ENCODE assay signal across 23 mouse cellular contexts in the genomic region with DNA sequence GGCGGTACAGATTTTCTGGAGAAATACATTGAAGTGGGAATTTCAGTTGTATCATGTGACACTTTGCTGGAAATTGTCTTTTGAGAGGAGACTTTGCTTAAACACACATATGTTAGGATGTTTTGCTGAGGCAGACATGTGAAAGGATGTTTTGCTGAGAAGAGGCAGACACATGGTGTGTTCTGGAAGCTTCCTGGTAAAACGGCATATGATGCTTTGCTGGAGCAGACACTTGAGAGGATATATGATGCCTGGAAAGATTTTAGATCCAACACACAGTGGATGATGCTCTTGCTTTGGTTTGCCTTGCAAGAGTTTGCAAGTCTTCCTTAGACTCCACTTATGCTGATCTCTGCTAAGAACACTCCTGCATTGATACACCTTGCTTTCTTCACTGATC.
A peak's percentile ranks its signal among the peaks of the same experiment; 100 is the strongest.
DNase-seq lines count a peak whose midpoint lies in the region; ATAC-seq and TF ChIP-seq lines count a peak whose summit lies in the region.
"Had no signal": no experiment of that assay in that cellular context is flagged by ENCODE, and none has a peak within 500 bp of the region (broad histone marks: within the 10 kb centered on the region; RNA-seq: fewer than 3 reads in every experiment).

No protein-coding gene starts in this region.

- no peak for ATAC-seq in forebrain, embryonic 14.5 days
- ATAC-seq in forebrain, embryonic 16.5 days = peak; percentile 52
- ATAC-seq in forebrain, embryonic 12.5 days (ENCODE audit: low FRiP score) = no peak
- ATAC-seq in forebrain, postnatal 0 days = peak; percentile 50
- no peak for ATAC-seq in forebrain, embryonic 15.5 days (replicated peaks)
- ATAC-seq: activated CD4-positive, CD25-positive, alpha-beta regulatory T cell, adult 4 months; CD4-positive, CD25-positive, alpha-beta regulatory T cell, adult 4 months; Patski had no signal

- peak; percentile 38 for DNase-seq in forebrain, embryonic 14.5 days (ENCODE audit: low spot score)
- DNase-seq in forebrain, embryonic 10.5 days (ENCODE audit: extremely low spot score, low spot score) = no peak
- DNase-seq in forebrain, postnatal 0 days = no peak
- DNase-seq in brain, embryonic 14.5 days (ENCODE audit: low read depth) = peak; percentile 53
- no peak for DNase-seq in kidney, adult 18-20 months
- DNase-seq: adrenal gland, adult 2 months; adrenal gland, adult 8-10 months; adrenal gland, postnatal 10 days; adrenal gland, postnatal 14 days; adrenal gland, postnatal 25 days; adrenal gland, postnatal 36 days; B cell, adult 2 months; cerebellum, adult 11 months; cerebellum, adult 11-12 months; cerebellum, adult 18-20 months had no signal

- H3K36me3 ChIP-seq in forebrain, embryonic 14.5 days (ENCODE audit: control insufficient read depth, insufficient read depth, low read length) = no peaks in the 10 kb centered on the region
- H3K36me3 ChIP-seq in forebrain, embryonic 10.5 days (replicated peaks) = no peaks in the 10 kb centered on the region
- H3K36me3 ChIP-seq in forebrain, embryonic 16.5 days (ENCODE audit: control insufficient read depth, insufficient read depth) = no peaks in the 10 kb centered on the region
- H3K36me3 ChIP-seq in forebrain, embryonic 12.5 days (replicated peaks) = no peaks in the 10 kb centered on the region
- no peaks in the 10 kb centered on the region for H3K36me3 ChIP-seq in forebrain, postnatal 0 days (ENCODE audit: insufficient read depth)
- no peaks in the 10 kb centered on the region for H3K36me3 ChIP-seq in forebrain, embryonic 15.5 days
- H3K36me3 ChIP-seq: G1E had no signal

- H3K27ac ChIP-seq in forebrain, embryonic 14.5 days (ENCODE audit: low read depth, low read length) = no peak overlapping the region
- no peak overlapping the region for H3K27ac ChIP-seq in forebrain, embryonic 10.5 days
- no peak overlapping the region for H3K27ac ChIP-seq in forebrain, embryonic 16.5 days (ENCODE audit: low read length)
- H3K27ac ChIP-seq in forebrain, embryonic 12.5 days = no peak overlapping the region
- H3K27ac ChIP-seq in forebrain, postnatal 0 days (ENCODE audit: low read depth, low read length) = no peak overlapping the region
- no peak overlapping the region for H3K27ac ChIP-seq in forebrain, embryonic 15.5 days (replicated peaks)

- no peak for TF ChIP-seq CTCF in forebrain, postnatal 0 days (IDR thresholded peaks at IDR 0.05; ENCODE audit: low read depth)
- no peak for TF ChIP-seq CTCF in brain, embryonic 14.5 days (IDR thresholded peaks at IDR 0.05; ENCODE audit: borderline replicate concordance, extremely low read depth, insufficient read depth, insufficient read length)

- WGBS in forebrain, embryonic 14.5 days = 84% methylated on average over 2 of the region's 2 CpGs
- 91% methylated on average over 2 of the region's 2 CpGs for WGBS in forebrain, embryonic 10.5 days
- WGBS in forebrain, embryonic 16.5 days = 72% methylated on average over 2 of the region's 2 CpGs
- WGBS in forebrain, embryonic 12.5 days = 87% methylated on average over 2 of the region's 2 CpGs
- 75% methylated on average over 2 of the region's 2 CpGs for WGBS in forebrain, postnatal 0 days
- WGBS in forebrain, embryonic 15.5 days = 73% methylated on average over 2 of the region's 2 CpGs

- no peaks in the 10 kb centered on the region for H3K9me3 ChIP-seq in forebrain, embryonic 14.5 days (replicated peaks; ENCODE audit: control insufficient read depth, low read length)
- H3K9me3 ChIP-seq in forebrain, embryonic 10.5 days = no peaks in the 10 kb centered on the region
- H3K9me3 ChIP-seq in forebrain, embryonic 16.5 days (ENCODE audit: control insufficient read depth, low read length) = no peaks in the 10 kb centered on the region
- H3K9me3 ChIP-seq in forebrain, embryonic 12.5 days = no peaks in the 10 kb centered on the region
- no peaks in the 10 kb centered on the region for H3K9me3 ChIP-seq in forebrain, postnatal 0 days (ENCODE audit: low read length)
- H3K9me3 ChIP-seq in forebrain, embryonic 15.5 days = no peaks in the 10 kb centered on the region
- H3K9me3 ChIP-seq: G1E had no signal

- no peak overlapping the region for H3K4me3 ChIP-seq in forebrain, embryonic 14.5 days (ENCODE audit: low read depth, low read length)
- H3K4me3 ChIP-seq in forebrain, embryonic 10.5 days = no peak overlapping the region
- no peak overlapping the region for H3K4me3 ChIP-seq in forebrain, embryonic 16.5 days (replicated peaks; ENCODE audit: low read length)
- H3K4me3 ChIP-seq in forebrain, embryonic 12.5 days (replicated peaks) = no peak overlapping the region
- H3K4me3 ChIP-seq in forebrain, postnatal 0 days (ENCODE audit: low read depth, low read length) = no peak overlapping the region
- no peak overlapping the region for H3K4me3 ChIP-seq in forebrain, embryonic 15.5 days

- TF ChIP-seq POLR2A in brain, embryonic 14.5 days (IDR thresholded peaks at IDR 0.05; ENCODE audit: borderline replicate concordance, extremely low read depth, insufficient read depth, insufficient read length, poor library complexity, severe bottlenecking) = no peak

- no peak overlapping the region for H3K9ac ChIP-seq in forebrain, embryonic 14.5 days (ENCODE audit: low read length)
- H3K9ac ChIP-seq in forebrain, embryonic 16.5 days (replicated peaks; ENCODE audit: low read depth, low read length) = no peak overlapping the region
- H3K9ac ChIP-seq in forebrain, embryonic 12.5 days = no peak overlapping the region
- no peak overlapping the region for H3K9ac ChIP-seq in forebrain, postnatal 0 days
- no peak overlapping the region for H3K9ac ChIP-seq in forebrain, embryonic 15.5 days (replicated peaks)

- H3K27me3 ChIP-seq in forebrain, embryonic 14.5 days (replicated peaks; ENCODE audit: control insufficient read depth, insufficient read depth, low read length) = no peaks in the 10 kb centered on the region
- H3K27me3 ChIP-seq in forebrain, embryonic 10.5 days (ENCODE audit: poor library complexity, severe bottlenecking) = no peaks in the 10 kb centered on the region
- H3K27me3 ChIP-seq in forebrain, embryonic 16.5 days (replicated peaks; ENCODE audit: control insufficient read depth, insufficient read depth, low read length) = no peaks in the 10 kb centered on the region
- H3K27me3 ChIP-seq in forebrain, embryonic 12.5 days = no peaks in the 10 kb centered on the region
- H3K27me3 ChIP-seq in forebrain, postnatal 0 days (ENCODE audit: insufficient read depth, low read length) = no peaks in the 10 kb centered on the region
- H3K27me3 ChIP-seq in forebrain, embryonic 15.5 days = no peaks in the 10 kb centered on the region
- H3K27me3 ChIP-seq: CH12.LX, Patski had no signal

- H3K4me1 ChIP-seq in forebrain, embryonic 14.5 days (ENCODE audit: control insufficient read depth, insufficient read depth, low read length) = no peaks in the 10 kb centered on the region
- H3K4me1 ChIP-seq in forebrain, embryonic 10.5 days = no peaks in the 10 kb centered on the region
- H3K4me1 ChIP-seq in forebrain, embryonic 16.5 days (replicated peaks; ENCODE audit: control insufficient read depth, insufficient read depth, low read length) = no peaks in the 10 kb centered on the region
- H3K4me1 ChIP-seq in forebrain, embryonic 12.5 days = no peaks in the 10 kb centered on the region
- no peaks in the 10 kb centered on the region for H3K4me1 ChIP-seq in forebrain, postnatal 0 days (ENCODE audit: insufficient read depth)
- no peaks in the 10 kb centered on the region for H3K4me1 ChIP-seq in forebrain, embryonic 15.5 days

- H3K4me2 ChIP-seq in forebrain, embryonic 14.5 days (ENCODE audit: low read length) = no peak overlapping the region
- H3K4me2 ChIP-seq in forebrain, embryonic 16.5 days (ENCODE audit: low read length) = no peak overlapping the region
- H3K4me2 ChIP-seq in forebrain, embryonic 12.5 days = no peak overlapping the region
- H3K4me2 ChIP-seq in forebrain, postnatal 0 days (ENCODE audit: low read depth) = no peak overlapping the region
- H3K4me2 ChIP-seq in forebrain, embryonic 15.5 days (replicated peaks) = no peak overlapping the region

Comparison
In these comparisons a context has a peak if more than half of its experiments do, and no peak if none do; other contexts are left out.
1. ATAC-seq: peak in forebrain, embryonic 16.5 days (single experiment) and forebrain, postnatal 0 days (single experiment); none in forebrain, embryonic 14.5 days (single experiment), forebrain, embryonic 12.5 days (single experiment) and forebrain, embryonic 15.5 days (single experiment).
2. DNase-seq: peak in forebrain, embryonic 14.5 days (single experiment) and brain, embryonic 14.5 days (single experiment); none in forebrain, embryonic 10.5 days (single experiment), forebrain, postnatal 0 days (single experiment) and kidney, adult 18-20 months (single experiment).